Comparison of ENCODE assay signal across 29 mouse cellular contexts in genomic region chr8:87549881-87550280, GRCm38 (mm10). TPM values are rescaled to one million over a fixed set of nuclear protein-coding genes. Genes with fewer than 3 reads are reported as not detected.
"Had no signal": no experiment of that assay in that cellular context is flagged by ENCODE, and none has a peak within 500 bp of the region (broad histone marks: within the 10 kb centered on the region; RNA-seq: fewer than 3 reads in every experiment).

No protein-coding gene starts in this region.

- H3K27me3 ChIP-seq: limb, embryonic 13.5 days; liver, embryonic 12.5 days; liver, embryonic 15.5 days; lung, embryonic 15.5 days; megakaryocyte, embryonic 14.5 days; neural tube, embryonic 12.5 days; neural tube, embryonic 15.5 days had no signal

- H3K9ac ChIP-seq: limb, embryonic 13.5 days; liver, embryonic 12.5 days; liver, embryonic 15.5 days; lung, embryonic 15.5 days; neural tube, embryonic 12.5 days; neural tube, embryonic 15.5 days had no signal

- H3K36me3 ChIP-seq: limb, embryonic 10.5 days; limb, embryonic 13.5 days; liver, embryonic 12.5 days; liver, embryonic 15.5 days; lung, embryonic 15.5 days; midbrain, embryonic 10.5 days; neural tube, embryonic 12.5 days; neural tube, embryonic 15.5 days had no signal

- H3K4me3 ChIP-seq: limb, embryonic 10.5 days; limb, embryonic 13.5 days; liver, embryonic 12.5 days; liver, embryonic 15.5 days; lung, embryonic 15.5 days; megakaryocyte, embryonic 14.5 days; midbrain, embryonic 10.5 days; neural tube, embryonic 12.5 days; neural tube, embryonic 15.5 days had no signal

- DNase-seq: kidney, adult 9 months; kidney, postnatal 14 days; kidney, postnatal 4 days; liver; lung, adult 18-20 months; lung, postnatal 10 days; lung, postnatal 36 days; midbrain, embryonic 14.5 days; retina, postnatal 1 day; thymus, adult 18-20 months; thymus, postnatal 36 days had no signal

- H3K4me1 ChIP-seq: limb, embryonic 10.5 days; limb, embryonic 13.5 days; liver, embryonic 12.5 days; liver, embryonic 15.5 days; lung, embryonic 15.5 days; megakaryocyte, embryonic 14.5 days; midbrain, embryonic 10.5 days; neural tube, embryonic 12.5 days; neural tube, embryonic 15.5 days had no signal

- ATAC-seq: liver, embryonic 12.5 days had no signal

- H3K9me3 ChIP-seq: limb, embryonic 10.5 days; limb, embryonic 13.5 days; liver, embryonic 12.5 days; liver, embryonic 15.5 days; lung, embryonic 15.5 days; megakaryocyte, embryonic 14.5 days; midbrain, embryonic 10.5 days; neural tube, embryonic 12.5 days; neural tube, embryonic 15.5 days had no signal

- H3K4me2 ChIP-seq: limb, embryonic 13.5 days; liver, embryonic 12.5 days; liver, embryonic 15.5 days; lung, embryonic 15.5 days; neural tube, embryonic 12.5 days; neural tube, embryonic 15.5 days had no signal

- H3K27ac ChIP-seq: limb, embryonic 10.5 days; limb, embryonic 13.5 days; liver, embryonic 12.5 days; liver, embryonic 15.5 days; lung, embryonic 15.5 days; midbrain, embryonic 10.5 days; neural tube, embryonic 12.5 days; neural tube, embryonic 15.5 days had no signal

RNA-seq across cellular contexts. Expression of gene 4933402J07Rik, which starts 13.8 kb away (rescaled TPM):
- total RNA-seq: layer of hippocampus, adult 18-20 months; layer of hippocampus, postnatal 25 days; left cerebral cortex, adult 18-20 months; left cerebral cortex, postnatal 25 days had no signal
- polyA plus RNA-seq: kidney, embryonic 16.5 days; limb, embryonic 10.5 days; limb, embryonic 13.5 days; liver, embryonic 12.5 days; liver, embryonic 15.5 days; lung, embryonic 15.5 days; midbrain, embryonic 10.5 days; midbrain, embryonic 14.5 days; neural tube, embryonic 12.5 days; neural tube, embryonic 15.5 days; small intestine, adult 2 months; spleen, adult 2 months; stomach, embryonic 16.5 days; urinary bladder, adult 2 months had no signal
